Mouse (Mus musculus): ENCODE data around the gene Rusc2. TPM values are rescaled to one million over a fixed set of nuclear protein-coding genes. Genes with fewer than 3 reads are reported as not detected.

Gene Rusc2
- total RNA-seq, 2 experiments from 2014 or later: 0.44 to 0.71 TPM

DNA sequence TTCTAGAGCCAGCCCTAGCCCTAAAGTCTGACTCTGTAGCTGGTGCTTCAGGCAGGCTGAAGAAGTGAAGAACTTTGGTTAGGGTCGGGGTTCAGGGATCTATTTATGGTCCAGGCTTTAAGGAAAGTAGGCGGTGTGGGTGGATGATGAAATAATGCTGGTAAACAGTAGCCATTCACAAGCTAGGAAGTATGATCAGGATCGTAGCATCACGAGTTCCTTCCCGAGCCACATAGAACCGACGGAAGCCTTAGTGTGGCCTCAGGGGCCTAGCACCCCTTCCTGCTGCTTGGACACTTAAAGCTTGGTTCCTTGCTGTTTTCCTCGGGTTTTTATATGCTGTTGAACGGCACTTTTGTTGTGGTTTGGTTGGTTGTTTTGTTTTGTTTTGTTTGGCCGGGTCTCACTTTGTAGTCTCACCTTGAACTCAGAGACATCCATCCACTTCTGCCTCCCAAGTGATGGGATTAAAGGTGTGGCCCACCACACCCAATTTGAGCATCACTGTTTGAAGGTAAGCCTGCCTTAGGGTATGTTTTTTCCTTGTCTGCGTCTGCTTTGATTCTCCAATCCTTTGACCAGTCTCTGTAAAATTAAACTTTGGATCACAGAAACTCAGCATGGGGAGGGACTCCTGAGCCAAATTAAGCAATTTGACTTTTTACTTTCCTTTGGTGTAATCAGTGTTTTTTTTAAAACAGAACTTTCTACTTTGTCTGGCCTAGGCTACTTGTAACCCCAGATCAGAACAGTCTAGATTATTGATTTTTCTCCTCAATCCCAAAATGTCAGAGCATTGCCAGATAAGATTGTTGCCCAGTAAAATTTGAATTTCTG, 1.7 kb downstream of the Rusc2 start:
- no peak for ATAC-seq (replicated peaks; ENCODE audit: poor library complexity)

GRCm38 (mm10) chr4:43384083-43384460, 2.3 kb downstream of the Rusc2 start:
- no peak for ATAC-seq (replicated peaks; ENCODE audit: poor library complexity)

DNA sequence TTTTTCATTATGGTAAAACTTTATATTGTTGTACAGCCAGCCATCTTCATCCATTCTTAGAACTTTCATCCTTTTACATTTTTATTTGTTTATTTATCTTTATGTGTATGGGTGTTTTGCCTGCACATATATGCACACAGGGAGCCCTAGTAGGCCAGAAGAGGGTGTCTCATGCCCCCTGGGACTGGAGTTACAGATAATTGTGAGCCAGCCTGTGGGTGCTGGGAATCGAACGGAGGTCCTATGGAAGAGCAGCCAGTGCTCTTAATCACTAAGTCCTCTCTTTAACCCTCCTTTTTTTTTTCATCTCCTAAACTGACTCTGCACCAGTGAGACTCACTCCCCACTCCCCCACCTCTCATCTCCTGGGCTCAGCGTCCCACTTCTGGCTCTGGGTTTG, 2.8 kb downstream of the Rusc2 start:
- ATAC-seq (replicated peaks; ENCODE audit: poor library complexity): no peak

DNA sequence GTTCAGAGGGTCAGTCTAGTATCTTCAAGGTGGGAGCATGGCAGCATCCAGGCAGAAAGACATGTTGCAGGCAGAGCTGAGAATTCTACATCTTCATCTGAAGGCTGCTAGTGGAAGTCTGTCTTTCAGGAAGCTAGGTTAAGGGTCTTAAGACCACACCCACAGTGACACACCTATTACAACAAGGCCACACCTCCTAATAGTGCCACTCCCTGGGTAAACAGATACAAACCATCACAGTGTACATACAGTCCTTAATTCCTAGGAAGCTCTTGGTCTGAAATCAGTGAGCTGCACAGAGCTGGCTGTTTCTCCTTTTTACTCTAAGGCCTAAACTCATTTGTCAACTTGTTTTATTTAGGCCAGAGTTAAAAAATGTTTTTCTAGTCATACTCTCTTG, 5.2 kb downstream of the Rusc2 start:
- ATAC-seq (replicated peaks; ENCODE audit: poor library complexity): no peak

DNA sequence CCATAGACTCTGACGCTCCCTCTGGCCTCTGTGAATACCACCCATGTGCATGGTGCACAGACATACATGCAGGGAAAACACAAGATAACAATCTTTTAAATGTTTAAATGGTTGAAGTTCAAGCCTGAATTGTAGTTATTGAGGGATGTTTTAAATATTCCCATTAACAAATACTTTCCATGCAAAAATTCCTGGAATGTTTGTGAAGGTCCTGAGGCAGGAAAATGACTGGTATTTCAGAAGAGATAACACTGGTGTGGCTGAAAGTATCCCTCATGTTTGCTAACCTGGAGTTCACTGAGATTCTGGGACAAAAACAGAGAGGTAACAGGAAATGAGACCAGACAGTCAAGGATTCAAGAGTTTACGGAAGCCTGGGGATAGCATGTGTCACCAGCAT, 7.6 kb downstream of the Rusc2 start:
- no peak for ATAC-seq (replicated peaks; ENCODE audit: poor library complexity)

DNA sequence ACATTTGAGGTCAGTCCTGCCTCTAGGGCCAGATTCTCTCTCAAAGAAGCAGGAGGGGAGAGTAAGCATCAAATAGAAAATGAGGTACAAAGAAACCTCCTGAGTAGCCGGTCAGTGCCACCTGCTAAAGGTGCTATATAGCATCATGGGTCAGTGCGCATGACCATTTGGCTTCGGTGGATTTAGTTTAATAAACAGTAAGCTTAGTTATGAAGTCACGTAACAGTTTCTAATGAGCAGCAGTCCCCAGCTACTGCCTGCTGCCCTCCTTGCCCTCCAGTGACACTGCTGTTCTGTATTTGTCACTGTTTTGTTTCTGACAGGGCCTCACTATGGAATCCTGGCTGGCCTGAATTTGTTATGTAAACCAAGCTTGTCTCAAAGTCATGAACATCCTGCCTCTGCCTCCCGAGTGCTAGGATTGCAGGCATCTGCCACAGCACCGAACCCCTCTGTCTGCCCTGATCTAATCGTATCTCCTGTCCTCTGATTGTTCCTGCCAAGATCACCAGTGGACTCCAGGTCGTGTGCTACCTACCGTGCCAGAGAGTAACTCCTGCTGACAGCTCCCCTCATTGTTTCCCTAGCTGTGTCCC, 8.2 kb downstream of the Rusc2 start:
- no peak for ATAC-seq (replicated peaks; ENCODE audit: poor library complexity)

- no peak for ATAC-seq (replicated peaks; ENCODE audit: poor library complexity)
Observed at GRCm38 (mm10) chr4:43391521-43392050, 9.8 kb downstream of the Rusc2 start.

GRCm38 (mm10) chr4:43394345-43394891, 12.6 kb downstream of the Rusc2 start:
- ATAC-seq (replicated peaks; ENCODE audit: poor library complexity): no peak

- ATAC-seq (replicated peaks; ENCODE audit: poor library complexity): peak; percentile 55; the same call in 1 of the 2 replicates
Observed at GRCm38 (mm10) chr4:43395147-43395546, 13.4 kb downstream of the Rusc2 start.

DNA sequence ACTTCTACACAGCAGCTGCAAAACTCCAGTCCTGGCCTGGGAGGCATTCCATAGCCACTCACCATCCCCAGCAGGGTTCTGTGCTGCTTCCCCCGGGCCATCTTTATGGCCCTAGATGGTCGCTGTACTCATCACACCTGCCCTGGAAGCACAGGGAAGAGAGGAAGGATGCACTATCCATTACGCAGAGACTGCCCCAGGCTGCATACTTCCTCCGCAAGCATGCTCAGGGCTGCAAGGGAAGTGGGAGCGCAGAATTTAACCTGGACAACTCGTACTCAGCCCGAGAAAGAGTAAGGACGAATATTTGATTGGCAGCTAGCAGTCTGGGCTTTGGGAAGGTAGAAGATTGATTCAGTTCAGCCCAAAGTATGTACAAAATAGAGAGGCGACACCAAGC, 14.1 kb downstream of the Rusc2 start:
- ATAC-seq (replicated peaks; ENCODE audit: poor library complexity): no peak

DNA sequence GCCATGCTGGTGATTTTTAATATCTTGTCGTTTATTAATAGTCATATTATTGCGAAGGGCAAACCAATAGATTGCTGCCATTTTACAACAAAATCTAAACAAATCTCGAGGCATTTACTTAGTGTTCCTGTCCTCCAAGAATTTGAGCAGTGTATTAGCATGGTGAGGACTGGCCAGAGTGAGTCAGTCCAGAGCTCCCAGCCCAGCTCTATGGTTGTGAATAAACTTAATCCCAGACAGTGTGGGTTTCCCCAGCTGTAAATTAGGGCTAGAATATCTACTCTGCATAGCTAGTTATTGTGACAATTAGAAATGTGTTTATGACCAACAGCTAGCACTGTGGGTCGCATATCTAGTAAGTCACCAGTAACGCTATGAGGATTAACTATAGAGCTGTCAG, 14.6 kb downstream of the Rusc2 start:
- ATAC-seq (replicated peaks; ENCODE audit: poor library complexity): no peak

DNA sequence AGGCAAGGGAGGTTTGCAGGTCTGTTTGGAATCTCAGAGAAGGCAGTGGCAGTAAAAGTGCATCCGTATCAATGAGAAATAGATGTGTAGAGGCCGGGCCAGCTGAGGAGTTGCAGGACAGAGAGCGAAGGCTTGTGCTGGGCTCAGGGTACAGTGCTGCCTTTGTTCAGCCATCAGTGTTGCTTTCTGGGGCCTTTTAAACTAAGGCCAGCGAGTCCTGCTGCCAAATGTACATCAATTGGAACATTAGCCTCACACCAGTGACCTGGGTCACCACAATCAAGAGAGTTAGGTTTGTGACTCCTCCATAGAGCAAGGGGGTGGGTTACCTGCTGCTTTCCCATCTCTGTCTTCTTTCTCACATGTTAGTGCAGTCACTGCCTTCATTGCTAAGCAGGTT, 16.2 kb downstream of the Rusc2 start:
- ATAC-seq (replicated peaks; ENCODE audit: poor library complexity): no peak

DNA sequence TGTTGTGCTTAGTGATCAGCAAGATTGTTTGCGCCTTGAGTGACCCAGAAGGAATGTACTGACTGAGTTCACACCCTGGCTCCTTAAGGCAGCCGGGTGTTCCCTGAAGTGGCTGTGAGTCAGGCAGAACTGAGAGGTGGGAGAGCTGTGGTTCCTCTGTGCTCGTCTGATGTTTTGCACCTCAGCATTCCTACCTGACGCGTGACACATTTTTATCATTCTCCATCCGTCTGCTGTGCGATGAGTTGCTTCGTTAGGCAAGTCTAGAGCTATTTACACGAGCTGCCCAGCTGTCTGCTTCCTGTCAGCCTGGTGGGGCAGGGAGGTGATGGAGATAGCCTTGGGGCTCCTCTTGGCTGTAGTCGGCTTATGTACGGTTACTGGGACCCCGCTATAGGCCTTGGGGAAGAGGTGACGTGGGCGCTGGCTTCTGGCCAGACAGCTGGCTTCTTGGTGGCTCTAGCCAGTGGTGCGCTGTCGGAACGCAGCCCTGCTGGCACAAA, 17.1 kb downstream of the Rusc2 start:
- no peak for ATAC-seq (replicated peaks; ENCODE audit: poor library complexity)

GRCm38 (mm10) chr4:43399391-43400131, 17.8 kb downstream of the Rusc2 start:
- ATAC-seq (replicated peaks; ENCODE audit: poor library complexity): no peak

GRCm38 (mm10) chr4:43400976-43401375, 19.2 kb downstream of the Rusc2 start:
- no peak for ATAC-seq (replicated peaks; ENCODE audit: poor library complexity)

GRCm38 (mm10) chr4:43401486-43401885, 19.7 kb downstream of the Rusc2 start:
- no peak for ATAC-seq (replicated peaks; ENCODE audit: poor library complexity)

GRCm38 (mm10) chr4:43402212-43402611, 20.4 kb downstream of the Rusc2 start:
- no peak for ATAC-seq (replicated peaks; ENCODE audit: poor library complexity)

GRCm38 (mm10) chr4:43404697-43405096, 22.9 kb downstream of the Rusc2 start:
- no peak for ATAC-seq (replicated peaks; ENCODE audit: poor library complexity)

GRCm38 (mm10) chr4:43406162-43406971, 24.6 kb downstream of the Rusc2 start:
- ATAC-seq (replicated peaks; ENCODE audit: poor library complexity): peak; percentile 76

Data from megakaryocyte progenitor cell, adult 5-6 weeks (primary cell).